Mouse (Mus musculus) erythroblast, embryonic 14.5 days (primary cell): ENCODE results near the gene Dip2b.

Experiments
- GATA1 ChIP-seq: IDR thresholded peaks from 2 replicates; pipeline ENCODE4 v1.6.1; 2012; ENCODE audit warnings: low read length, inconsistent platforms, mixed read lengths
- TAL1 ChIP-seq: IDR thresholded peaks from 3 replicates; pipeline ENCODE4 v1.6.1; 2012; ENCODE audit warnings: low read length, inconsistent platforms, mixed read lengths

DNA sequence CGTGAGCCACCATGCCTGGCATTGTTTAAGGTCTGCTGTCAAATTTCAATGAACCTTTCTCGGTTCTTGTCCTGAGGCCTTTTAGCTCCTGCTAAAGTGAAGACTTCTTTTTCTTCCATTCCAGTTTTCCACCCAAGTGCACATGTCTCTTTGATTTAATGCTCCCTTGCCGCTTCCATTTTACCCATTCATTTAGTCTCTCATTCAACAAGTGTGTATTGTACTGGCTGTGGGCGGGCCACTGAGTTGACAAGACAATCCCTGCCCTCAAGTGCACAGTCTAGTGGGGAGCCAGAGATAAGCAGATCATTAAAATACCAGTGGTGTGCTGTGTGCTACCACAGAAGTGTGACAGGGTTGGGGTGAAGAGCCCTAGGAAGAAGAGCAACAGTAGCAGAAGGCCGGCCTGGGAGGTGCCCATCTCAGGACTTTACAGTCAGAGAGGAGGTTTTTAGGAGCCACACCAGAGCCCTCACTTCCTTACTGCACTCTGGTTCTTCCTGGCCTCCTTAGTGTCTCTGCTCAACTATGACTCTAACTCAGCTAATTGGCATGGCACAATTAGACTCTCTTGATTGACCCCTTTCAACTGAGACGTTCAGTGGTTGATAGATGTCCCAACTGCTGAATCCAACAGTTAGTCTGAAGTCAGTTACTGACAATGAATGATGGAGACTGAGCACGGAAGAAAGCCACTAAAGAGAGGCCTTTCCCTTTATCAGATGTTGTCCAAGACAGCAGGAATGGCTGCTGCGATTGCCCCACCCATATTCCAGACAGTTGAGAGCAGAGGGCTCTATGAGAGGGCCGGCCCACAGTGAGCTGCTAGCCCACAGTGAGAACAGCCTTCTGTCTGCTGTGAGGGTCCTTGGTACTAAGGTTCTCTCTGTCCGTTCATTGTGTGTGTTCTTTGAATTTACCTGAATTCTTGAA lies 75.1 kb downstream of the Dip2b start:
- no peak for TF ChIP-seq GATA1
- no peak for TF ChIP-seq TAL1
